Mouse (Mus musculus) erythroblast, adult 5-6 weeks (primary cell): ENCODE data around the gene Igsf9. TPM values are rescaled to one million over a fixed set of nuclear protein-coding genes. Genes with fewer than 3 reads are reported as not detected.

Source experiments
- ATAC-seq: replicated peaks from 2 replicates; pipeline ENCODE4 v1.8.0; 2016; ENCODE audit warnings: moderate number of reproducible peaks, mild to moderate bottlenecking, moderate TSS enrichment, inconsistent platforms; ENCODE audit not compliant: poor library complexity, low FRiP score, severe bottlenecking
- total RNA-seq, 2 experiments: library from RNA; stranded (forward) in 1 of 2; stranded (reverse) in 1 of 2; fragments of 150-400 nt in 1 of 2; fragments of 200-764, 138-1000 nt in 1 of 2; gene quantifications; 2 replicates each; pipeline versions ENCODE4 v1.2.3 to v1.2.4; 2015 to 2017; ENCODE audit warnings: low replicate concordance in 2 of 2

Gene Igsf9
- total RNA-seq, 2 experiments from 2014 or later = not detected

DNA sequence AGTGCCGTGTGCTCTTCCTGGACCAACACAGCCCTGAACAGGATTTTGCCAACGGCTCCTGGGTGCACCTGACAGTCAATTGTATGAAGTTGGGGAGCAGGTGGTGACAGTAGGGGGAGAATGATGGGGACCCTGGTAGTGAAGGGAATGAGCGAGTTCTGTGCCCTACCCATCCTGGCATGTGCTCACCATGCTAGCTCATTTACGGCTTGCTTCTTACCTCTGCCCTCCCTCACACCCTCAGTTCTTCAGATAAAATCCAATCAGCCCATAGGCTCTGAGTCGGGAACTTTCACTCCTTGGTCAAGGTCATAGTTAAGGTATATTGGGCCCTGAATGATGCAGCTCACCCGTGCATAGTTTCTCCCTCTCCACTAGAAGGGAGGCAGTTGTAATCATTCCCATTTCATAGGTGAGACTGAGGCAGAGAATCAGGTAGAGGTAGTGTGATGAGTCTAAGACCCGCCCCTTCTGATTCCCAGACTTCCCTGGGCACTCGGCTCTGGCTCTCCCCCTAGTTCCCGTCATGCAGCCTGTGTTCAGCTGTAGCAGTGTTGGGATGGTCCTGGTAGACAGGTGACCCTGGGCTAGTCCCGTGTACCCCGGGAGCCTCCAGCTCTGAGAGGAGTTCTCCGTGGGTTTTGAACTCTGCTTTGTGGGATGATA, 8.1 kb downstream of the Igsf9 start:
- ATAC-seq = 0 out of 2 replicates have a peak, but pooled peaks have one; percentile 3

DNA sequence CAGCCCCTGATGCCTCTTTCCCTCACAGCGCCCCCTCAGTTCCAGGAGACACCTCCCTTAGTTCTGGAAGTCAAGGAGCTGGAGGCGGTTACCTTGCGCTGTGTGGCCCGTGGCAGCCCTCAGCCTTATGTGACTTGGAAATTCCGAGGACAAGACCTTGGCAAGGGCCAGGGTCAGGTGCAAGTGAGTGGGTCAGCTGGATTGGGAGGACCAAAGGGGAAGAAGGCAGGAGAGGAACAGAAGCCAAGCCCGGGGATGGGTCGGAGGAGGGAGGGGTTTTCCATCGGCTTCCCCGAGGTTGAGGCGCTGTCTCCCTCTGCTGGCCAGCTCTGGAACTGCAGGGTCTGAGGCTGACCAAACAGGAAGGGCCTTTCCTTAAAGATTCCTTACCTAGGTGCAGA, 8.7 kb downstream of the Igsf9 start:
- peak; percentile 57 for ATAC-seq

DNA sequence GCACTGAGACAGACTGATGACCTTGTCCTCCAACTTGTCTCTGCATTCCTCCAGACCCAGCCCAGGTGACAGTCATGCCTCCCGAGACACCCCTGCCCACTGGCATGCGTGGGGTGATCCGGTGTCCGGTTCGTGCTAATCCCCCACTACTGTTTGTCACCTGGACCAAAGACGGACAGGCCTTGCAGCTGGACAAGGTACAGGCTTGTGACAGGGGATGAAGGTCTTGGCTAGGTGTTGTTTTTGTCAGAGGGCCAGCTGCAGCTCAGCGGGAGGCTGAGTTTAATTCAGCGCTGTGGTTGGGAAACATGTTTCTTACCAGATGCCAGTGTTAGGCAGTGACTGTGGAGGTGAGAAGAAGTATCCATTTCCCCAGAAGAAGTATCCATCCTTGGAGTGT, 10.5 kb downstream of the Igsf9 start:
- ATAC-seq = no peak

DNA sequence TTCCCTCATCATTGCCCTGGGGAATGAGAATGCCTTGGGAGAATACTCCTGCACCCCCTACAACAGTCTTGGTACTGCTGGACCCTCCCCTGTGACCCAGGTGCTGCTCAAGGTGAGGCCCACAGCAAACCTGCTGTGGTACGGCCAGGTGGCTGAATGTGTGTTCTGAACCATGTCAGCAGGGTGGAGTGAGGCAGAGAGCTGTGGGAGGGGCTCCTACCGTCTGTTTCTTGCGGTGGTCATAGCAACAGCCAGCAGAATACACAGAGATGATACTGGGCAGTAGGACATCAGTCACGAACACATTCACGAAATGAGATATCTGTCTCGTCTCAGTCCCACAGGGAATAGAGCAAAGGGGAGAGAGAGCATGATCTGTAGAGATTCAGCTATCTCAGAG, 11.9 kb downstream of the Igsf9 start:
- no peak for ATAC-seq

DNA sequence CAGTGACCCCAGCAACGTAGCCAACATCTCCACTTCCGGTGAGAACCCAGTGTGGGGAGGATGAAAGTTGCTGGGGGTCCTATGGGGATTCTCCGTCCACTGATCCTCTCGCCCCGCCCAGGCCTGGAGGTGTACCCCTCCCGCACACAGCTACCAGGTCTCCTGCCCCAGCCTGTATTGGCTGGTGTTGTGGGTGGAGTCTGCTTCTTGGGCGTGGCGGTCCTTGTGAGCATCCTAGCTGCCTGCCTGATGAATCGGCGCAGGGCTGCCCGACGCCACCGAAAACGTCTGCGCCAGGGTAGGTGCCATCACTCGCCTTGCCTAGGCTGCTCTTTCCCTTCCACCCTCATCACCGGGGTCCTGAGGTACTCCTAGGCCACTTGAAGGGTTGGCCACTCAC, 14.4 kb downstream of the Igsf9 start:
- no peak for ATAC-seq

DNA sequence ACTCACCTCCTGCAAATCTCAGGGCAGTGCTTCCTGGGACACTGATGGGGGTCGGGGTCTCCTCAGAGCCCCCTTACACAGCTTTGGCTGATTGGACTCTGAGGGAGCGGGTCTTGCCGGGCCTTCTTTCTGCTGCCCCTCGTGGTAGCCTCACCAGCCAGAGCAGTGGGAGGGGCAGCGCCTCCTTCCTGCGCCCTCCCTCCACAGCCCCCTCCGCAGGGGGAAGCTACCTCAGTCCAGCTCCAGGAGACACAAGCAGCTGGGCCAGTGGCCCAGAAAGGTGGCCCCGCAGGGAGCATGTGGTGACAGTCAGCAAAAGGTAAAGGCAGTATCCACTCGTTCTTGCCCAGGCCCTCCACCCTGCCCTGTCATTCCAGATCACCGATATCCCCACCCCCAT, 15.8 kb downstream of the Igsf9 start:
- ATAC-seq = no peak

DNA sequence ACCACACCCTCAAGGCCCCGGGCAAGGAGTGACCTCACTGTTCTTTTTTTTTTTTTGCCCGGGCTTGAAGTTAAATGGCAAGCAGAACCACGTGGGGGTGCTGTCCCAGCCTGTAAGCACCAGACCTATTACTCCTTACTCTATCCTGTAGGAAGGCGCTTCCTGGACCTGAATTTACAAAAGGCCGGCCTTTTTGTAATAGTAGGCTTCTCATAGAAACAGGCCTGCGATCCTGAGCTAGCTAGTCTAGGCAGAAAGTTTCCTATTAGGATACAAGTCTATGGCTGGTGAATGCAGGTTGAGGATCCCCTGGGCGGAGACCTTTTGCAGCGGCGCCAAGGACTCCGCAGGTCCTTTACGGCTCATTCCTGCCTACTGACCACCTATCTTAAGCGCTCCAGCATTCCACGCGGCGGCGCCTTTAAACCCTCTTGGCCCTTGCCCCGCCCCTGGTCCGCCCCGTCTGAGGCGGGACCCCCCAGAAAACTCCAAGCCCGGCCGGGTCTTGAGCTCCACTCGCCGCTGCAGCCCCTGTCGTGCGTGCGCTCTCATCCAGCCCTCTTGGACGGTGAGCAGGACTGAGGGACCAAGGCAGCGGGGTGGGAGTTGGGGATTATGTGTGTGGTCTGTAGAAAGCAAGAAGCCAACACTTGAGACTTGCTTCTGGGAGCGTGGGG, 18.3 kb downstream of the Igsf9 start, which contains the start of gene Tagln2:
Tagln2 (plus strand) TSS at position 283 of the 677 bp plus-strand sequence.
- no peak for ATAC-seq

DNA sequence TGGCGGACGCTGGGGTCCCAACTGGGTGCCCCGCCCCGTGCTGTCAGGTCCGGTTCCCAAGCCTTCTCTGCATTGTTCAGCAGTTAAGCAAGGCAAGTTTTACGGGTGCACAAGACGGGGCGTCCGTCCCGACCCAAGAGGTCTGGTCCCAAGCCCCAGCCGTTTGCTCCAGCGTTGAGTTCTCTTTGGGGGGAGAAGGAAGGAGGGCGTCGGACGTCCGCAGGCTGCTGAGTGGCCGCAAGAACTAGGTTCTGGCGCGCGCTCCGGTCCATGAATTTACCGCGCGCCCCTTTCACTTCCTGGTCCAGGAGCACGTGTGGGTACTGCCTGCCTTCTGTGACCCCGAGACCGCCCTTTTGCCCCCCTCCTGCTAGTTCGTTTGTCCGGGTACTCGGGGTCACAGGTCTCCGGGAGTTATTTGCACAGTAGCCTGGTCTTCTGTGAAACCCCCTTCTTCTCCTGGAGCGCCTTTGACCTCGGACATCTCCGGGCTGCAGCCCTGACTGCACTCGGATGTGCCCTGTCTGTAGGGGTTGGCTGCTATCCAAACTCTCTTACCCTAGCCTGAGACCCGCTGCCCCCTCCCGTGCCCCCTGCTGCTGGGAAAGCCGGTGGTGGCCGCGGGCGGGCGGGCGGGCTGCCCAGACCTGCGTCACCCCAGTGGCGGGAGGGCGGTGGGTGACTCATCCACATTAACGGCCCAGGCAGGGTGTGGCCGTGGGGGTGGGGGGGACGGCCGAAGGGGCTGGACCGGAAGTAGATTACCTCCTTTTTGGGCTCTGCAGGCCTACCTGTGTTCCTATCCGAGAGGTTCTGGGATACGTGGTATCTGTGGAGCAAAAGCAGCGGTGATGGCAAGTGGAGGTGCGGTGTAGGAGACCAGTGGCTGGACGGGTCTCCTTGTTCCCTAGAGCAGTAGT, 19.1 kb downstream of the Igsf9 start:
- ATAC-seq = no peak

DNA sequence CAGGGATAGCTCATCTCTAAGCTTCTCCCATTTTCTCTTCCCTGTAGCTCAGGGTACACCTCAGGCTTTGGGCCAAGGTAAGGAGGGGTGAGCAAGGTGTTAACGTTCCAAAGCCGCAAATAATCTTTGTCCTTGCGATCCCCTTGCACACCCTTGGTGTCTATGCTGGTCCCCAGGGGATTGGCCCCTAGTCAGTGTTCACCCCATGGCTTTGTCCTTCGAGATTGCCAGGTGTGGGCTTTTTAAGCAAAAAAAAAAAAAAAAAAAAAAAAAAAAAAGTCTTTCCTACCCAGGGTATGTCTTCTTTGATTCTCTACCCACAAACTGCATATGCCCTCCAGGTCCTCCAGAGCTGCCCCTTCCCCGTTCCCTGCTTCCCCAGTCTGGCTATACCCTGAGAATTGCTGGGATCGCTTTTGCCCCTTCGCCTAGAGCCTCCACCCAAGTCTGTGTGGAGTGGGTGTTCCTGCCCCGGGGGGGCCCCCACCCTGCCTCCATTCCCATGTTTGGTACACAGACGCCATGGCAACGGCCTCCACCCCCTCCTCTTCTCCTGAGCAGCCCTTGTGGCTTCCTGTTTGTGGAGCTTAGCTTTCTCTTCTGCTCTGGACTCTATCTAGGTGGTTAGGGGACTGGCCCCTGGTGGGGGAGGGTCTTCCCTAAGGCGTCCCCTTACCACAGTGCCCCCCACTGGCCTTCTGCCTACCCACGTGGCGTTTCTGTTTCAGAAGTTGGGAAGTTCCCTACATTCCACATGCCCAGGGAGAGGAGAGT, 20.0 kb downstream of the Igsf9 start:
- no peak for ATAC-seq

DNA sequence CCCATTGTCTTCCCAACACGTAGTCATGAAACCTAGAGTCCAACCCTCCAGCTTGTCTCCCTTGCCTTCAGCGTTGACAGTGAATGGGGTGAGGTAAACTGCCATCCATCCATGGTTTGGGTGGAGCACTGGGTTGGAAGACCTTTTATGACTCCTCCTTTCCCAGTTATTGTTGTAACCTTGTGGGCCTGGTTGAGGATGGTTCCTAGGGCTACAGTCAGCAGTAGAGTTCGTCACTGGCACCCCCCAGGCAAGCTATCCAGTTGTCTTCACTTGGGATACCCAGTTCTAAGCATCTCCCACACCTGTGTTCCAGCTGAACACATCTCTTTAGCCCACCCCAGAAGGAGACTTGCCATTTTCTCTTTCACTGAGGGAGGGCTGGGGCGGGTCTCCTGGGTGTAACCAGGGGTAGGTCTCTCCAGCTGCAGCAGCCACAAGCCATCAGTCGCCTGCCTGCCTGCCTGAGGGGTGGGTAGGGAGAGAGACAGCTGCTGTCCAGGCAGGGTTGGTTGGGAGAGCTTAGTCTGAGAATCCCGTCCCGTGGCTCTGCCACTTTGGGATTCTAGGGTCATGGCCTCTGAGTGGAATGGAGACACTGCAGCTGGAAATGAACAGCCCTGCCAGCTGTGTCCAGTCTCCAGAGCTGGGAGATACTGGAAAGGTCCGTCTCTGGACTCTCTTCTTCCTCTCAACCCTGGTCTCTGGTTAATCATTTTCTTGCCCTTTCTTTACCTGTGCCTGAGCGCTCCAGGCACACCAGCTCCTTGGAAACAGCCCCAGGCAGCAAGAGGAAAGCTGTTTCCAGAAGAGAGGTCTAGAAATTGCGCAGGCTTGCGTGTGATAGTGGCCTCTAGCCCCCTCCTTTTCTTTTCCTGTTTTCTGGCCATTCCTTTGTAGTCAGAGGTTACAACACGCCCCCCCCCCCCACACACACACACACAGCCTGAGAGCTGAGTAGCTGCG, 20.8 kb downstream of the Igsf9 start:
- ATAC-seq = no peak

DNA sequence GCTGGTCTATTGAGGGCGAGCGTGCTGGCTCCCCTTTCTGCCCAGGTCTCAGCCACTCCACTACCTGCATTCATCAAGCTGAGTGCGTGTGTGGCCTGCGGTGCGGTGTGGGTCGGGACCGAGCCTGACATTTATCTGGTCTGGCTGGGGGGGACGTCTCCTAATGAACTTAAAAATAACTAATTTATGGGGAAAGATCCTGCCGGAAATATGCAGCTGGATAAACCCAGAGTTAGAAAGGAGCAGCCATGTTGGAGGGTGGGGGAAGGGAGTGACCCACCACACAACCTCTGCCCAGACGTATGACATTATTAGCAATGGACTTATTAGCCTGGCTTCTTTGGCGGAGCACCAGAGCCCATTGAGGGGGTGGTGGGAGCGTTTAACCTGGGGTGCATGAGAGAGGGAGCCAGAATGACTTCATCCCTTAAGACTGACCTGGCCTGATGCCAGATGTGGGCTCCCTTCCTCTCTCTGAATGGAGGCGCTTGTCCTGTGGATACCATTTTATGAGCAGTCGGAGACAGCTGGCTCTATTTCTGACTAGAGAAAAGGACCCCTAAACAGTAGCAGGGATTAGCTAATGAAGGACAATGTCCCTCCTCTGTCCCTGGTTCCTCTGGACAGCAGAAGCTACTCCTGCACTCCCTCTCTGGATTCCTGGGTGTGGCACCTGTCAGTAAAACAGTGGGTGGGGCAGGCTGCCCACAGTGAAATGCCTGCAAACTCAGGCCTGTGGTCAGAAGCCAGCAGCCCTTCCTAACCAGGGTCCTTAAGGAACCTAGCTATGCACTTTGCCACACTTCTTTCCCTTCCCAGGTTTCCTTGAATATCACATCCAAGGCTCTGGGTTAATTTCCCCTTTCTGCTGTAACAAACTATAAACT, 21.8 kb downstream of the Igsf9 start:
- no peak for ATAC-seq

DNA sequence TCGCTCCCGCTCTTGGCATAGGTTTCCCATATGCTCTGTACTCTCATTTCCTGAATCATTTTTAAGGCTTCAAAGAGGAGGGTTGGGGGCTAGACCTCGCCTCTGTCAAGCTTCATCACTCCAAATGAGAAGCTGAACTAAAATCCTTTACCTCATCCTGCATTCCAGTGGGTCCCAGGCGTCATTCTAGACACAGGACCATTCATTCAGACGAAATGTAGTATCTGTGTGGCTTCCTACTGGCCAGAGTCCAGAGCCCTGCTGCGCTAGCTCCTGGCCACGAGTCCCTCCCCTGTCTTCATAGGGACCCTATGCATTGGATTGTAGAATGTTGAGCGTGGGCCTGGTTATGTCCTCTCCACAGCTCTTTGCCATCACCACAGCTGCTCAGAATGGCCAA, 23.2 kb downstream of the Igsf9 start:
- ATAC-seq = no peak

DNA sequence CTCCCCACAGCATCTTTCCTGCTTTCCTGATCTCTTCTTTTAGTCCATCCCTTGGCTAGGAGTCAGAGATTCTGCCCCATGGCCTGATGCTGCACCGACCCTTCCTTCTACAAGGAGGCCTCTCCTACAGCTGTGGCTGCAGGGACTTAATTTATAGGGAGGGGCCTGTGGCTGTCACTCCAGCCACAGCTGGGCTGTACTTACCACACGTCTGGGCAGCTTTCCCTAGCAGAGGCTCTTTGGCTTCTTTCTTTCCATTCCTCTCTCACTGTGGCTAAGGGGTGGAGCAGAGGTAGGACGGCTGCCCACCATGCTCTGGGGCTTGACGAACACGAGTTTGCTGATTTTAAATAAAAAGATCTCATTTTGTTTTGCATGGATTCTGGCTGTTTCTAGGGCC, 25.4 kb downstream of the Igsf9 start:
- ATAC-seq = no peak

DNA sequence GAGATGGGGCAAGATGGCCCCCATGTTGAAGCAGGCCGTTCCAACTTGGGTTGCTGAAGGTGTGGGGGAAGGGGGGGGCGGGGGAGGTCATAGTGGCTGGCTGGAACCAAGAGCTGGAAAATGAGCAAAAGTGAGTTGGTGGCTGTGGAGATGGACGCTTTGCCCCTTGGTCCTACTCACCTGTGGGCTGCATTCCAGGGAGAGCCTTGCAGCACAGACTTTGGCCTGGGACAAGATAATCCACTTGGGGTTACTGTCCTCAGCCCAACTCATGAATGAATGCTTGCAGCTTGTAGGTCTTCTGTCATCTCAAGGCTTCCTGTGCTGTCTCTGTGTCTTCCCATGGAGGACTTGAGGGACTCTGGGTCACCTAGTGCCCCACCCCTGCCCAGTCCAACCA, 26.1 kb downstream of the Igsf9 start:
- no peak for ATAC-seq

DNA sequence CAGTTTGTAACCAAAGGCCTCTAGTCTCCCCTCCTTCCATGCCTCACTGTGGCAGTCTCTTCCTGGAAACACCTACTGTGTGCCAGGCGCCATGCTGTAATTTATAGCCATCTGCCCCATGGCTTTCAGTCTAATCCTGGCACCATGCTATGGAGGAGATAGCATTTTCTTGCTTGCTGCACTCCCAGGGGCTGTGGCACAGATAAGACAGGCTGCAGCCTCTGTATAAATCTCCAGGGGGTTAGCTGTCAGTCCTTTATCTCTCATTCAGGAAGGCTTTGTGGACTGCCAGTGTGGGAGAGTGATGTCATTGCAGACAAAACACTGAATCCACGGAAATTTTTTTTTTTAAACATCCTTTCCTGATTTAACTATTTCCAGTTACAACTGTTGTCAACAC, 26.6 kb downstream of the Igsf9 start:
- ATAC-seq = no peak

DNA sequence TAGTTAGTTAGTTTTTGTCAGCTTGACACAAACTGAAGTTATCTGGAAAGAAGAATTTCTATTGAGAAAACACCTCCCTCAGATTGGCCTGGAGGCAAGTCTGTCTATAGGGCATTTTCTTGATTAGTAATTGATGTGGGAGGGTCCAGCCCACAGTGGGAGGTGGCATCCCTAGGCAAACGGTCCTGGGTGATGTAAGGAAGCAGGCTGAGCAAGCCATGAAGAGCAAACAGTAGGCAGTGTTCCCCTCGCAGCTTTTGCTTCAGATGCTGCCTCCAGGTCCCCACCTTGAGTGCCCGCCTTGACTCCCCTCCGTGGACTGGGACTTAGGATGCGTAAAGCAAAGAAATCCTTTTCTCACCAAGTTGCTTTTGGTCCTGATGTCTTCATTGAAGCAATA, 27.6 kb downstream of the Igsf9 start:
- no peak for ATAC-seq

DNA sequence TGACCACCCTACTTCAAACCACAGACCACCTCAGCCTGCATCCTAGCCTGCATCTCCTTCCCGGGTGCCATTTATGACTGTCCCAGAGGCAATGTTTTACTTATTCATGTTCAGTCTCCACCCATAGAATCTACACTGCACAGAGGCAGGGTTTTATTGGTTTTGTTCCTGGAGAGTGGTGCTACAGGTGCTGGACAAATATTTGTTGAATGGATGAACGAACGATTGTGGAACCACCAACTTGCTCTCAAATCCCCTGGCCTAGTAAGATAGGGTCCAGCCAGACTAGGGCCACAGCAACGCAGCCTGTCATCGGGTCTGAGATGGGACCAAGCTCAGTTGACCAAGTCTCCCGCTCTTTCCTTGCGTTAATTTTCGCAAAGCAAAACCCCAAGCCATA, 28.4 kb downstream of the Igsf9 start:
- ATAC-seq = no peak

DNA sequence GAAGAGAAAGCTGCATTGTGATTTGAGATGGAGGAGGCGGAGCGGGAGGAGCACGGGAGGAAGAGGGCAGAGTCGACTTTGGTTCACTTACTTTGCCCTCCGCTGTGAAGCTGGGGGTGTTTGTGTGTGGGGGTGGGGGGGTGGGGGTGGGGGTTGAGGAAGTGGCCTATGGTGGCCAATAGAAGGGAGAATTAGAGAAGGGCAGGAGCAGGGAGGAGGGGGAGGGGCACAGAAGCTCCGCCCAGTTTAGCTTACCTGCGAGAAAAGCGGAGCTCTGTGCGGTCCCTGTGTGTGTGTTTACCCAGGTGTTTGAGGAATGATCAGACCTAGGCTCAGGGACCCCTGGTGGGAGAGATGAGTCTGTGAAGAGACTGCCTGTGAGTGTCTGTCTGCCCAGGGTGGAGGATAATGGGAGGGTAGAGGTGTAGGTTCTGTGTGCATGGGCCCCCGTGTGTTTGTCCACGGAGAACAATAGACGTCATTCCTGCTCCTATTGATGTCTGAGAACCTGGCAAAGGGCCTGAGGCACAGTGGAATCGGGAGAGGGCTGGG, 28.9 kb downstream of the Igsf9 start:
- ATAC-seq = no peak
